ENCODE assay signal across 26 mouse cellular contexts in the genomic region with DNA sequence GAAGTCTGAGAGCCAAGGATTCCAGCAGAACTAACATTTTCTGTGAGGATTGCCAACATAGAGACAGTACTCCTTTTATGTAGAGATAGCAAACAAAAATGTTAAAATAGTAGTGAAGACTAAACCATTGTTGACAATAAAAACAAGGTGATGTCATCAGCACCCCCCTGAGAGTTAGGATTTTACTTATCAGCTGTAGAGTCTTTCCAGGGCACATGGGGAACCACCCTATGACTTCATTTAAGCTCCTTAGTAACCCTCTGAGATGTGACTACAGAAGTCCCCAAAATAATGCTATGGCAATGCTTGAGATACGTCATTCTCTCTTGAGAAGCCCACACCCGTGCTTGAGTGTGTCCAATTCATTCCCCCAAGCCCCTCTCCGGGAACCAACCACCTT. TPM values are rescaled to one million over a fixed set of nuclear protein-coding genes. Genes with fewer than 3 reads are reported as not detected.
"Had no signal": no experiment of that assay in that cellular context is flagged by ENCODE, and none has a peak within 500 bp of the region (broad histone marks: within the 10 kb centered on the region; RNA-seq: fewer than 3 reads in every experiment).

No protein-coding gene starts in this region.

- DNase-seq: liver, postnatal 0 days; lung, adult 2 months; lung, postnatal 14 days; lung, postnatal 36 days; right cerebral cortex, postnatal 25 days; right cerebral cortex, postnatal 4 days; thymus, adult 2 months; thymus, postnatal 25 days; thymus, postnatal 4 days had no signal

- H3K27me3 ChIP-seq: liver, embryonic 15.5 days; lung, embryonic 15.5 days; midbrain, embryonic 13.5 days; midbrain, embryonic 15.5 days; neural tube, embryonic 12.5 days; stomach, embryonic 15.5 days had no signal

- H3K9me3 ChIP-seq: liver, embryonic 15.5 days; lung, embryonic 15.5 days; megakaryocyte, embryonic 14.5 days; midbrain, embryonic 13.5 days; midbrain, embryonic 15.5 days; neural tube, embryonic 12.5 days; stomach, embryonic 15.5 days had no signal

- H3K4me3 ChIP-seq: liver, embryonic 15.5 days; lung, embryonic 15.5 days; megakaryocyte, embryonic 14.5 days; midbrain, embryonic 13.5 days; midbrain, embryonic 15.5 days; neural tube, embryonic 12.5 days; stomach, embryonic 15.5 days had no signal

- H3K36me3 ChIP-seq: liver, embryonic 15.5 days; lung, embryonic 15.5 days; midbrain, embryonic 13.5 days; midbrain, embryonic 15.5 days had no signal

- H3K9ac ChIP-seq: liver, embryonic 15.5 days; liver, postnatal 0 days; lung, embryonic 15.5 days; midbrain, embryonic 13.5 days; midbrain, embryonic 15.5 days; neural tube, embryonic 12.5 days; stomach, embryonic 15.5 days had no signal

- H3K4me2 ChIP-seq: liver, embryonic 15.5 days; lung, embryonic 15.5 days; midbrain, embryonic 11.5 days; midbrain, embryonic 13.5 days; midbrain, embryonic 15.5 days; neural tube, embryonic 12.5 days; stomach, embryonic 15.5 days had no signal

- H3K27ac ChIP-seq: liver, embryonic 15.5 days; lung, embryonic 15.5 days; macrophage; midbrain, embryonic 13.5 days; midbrain, embryonic 15.5 days; neural tube, embryonic 12.5 days; stomach, embryonic 15.5 days; stomach, postnatal 0 days had no signal

RNA-seq across cellular contexts. Expression of gene Atp6v1fnb, which starts 7.8 kb away (rescaled TPM):
- total RNA-seq: midbrain, postnatal 0 days; monocyte, adult 5-6 weeks had no signal
- polyA plus RNA-seq: liver, embryonic 15.5 days; liver, postnatal 0 days; lung, embryonic 15.5 days; lung, postnatal 0 days; macrophage; spleen, adult 2 months; stomach, postnatal 0 days; urinary bladder, adult 2 months had no signal

RNA-seq across cellular contexts. Expression of gene Flnc, which starts 30.3 kb away (rescaled TPM):
- total RNA-seq: megakaryocyte progenitor cell, adult 5-6 weeks; monocyte, adult 5-6 weeks; neutrophil, adult 5-6 weeks had no signal
- polyA plus RNA-seq: macrophage had no signal

RNA-seq across cellular contexts. Expression of gene Kcp, which starts 44.4 kb away (rescaled TPM):
- total RNA-seq: monocyte, adult 5-6 weeks had no signal
- polyA plus RNA-seq: macrophage had no signal
